Mouse (Mus musculus) C2C12 (cell line): ENCODE results near the gene Ankrd65.
A peak's percentile ranks its signal among the peaks of the same experiment; 100 is the strongest.

ENCODE experiments used
- CTCF ChIP-seq: IDR thresholded peaks from one replicate; pipeline ENCODE4 v1.5.1; 2011; ENCODE audit not compliant: control insufficient read depth, insufficient read depth, insufficient read length
- FOSL1 ChIP-seq: IDR thresholded peaks from one replicate; pipeline ENCODE4 v1.8.0; 2011; ENCODE audit warnings: mild to moderate bottlenecking, low read length; ENCODE audit not compliant: poor library complexity, insufficient read depth, severe bottlenecking
- MAX ChIP-seq: IDR thresholded peaks from one replicate; pipeline ENCODE4 v1.6.1; 2011; ENCODE audit warnings: mild to moderate bottlenecking, control low read depth
- USF1 ChIP-seq: IDR thresholded peaks from one replicate; pipeline ENCODE4 v1.6.1; 2011; ENCODE audit warnings: low read depth, mild to moderate bottlenecking, control low read depth, moderate library complexity

GRCm38 (mm10) chr4:155759862-155760612, 30.2 kb upstream of the Ankrd65 start:
- TF ChIP-seq CTCF = no peak
- TF ChIP-seq MAX = peak; percentile 41
- no peak for TF ChIP-seq FOSL1
- no peak for TF ChIP-seq USF1
